ENCODE assay signal across 8 mouse cellular contexts in the genomic region with DNA sequence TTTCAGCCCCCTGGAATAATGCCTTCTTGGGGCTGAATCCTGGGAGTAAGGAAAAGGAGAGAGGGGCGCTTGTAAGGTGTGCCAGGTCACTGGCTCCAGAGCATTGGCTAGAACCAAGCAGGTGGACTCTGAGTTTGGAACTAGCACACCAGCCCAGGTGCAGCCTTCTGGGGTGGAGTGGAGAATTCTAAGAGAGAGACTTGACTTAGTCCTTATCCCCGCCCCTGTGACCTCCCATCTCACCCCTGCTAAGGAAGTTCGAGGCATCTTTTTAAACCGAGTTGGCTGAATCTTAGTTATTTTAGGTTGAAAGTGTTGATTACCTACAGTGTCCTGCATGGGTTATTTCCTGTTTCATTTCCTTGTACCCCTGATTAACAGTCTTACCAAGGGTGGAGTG. TPM values are rescaled to one million over a fixed set of nuclear protein-coding genes. Genes with fewer than 3 reads are reported as not detected.
DNase-seq lines count a peak whose midpoint lies in the region; ATAC-seq and TF ChIP-seq lines count a peak whose summit lies in the region.

No protein-coding gene starts in this region.

- H3K9me3 ChIP-seq in G1E (replicated peaks) = no peaks in the 10 kb centered on the region
- no peaks in the 10 kb centered on the region for H3K9me3 ChIP-seq in heart, embryonic 14.5 days (ENCODE audit: control insufficient read depth, low read length)
- H3K9me3 ChIP-seq in limb, embryonic 10.5 days (replicated peaks) = no peaks in the 10 kb centered on the region
- H3K9me3 ChIP-seq in neural tube, embryonic 12.5 days = no peaks in the 10 kb centered on the region

- no peak for ATAC-seq in G1E (ENCODE audit: extremely low read depth, insufficient number of reproducible peaks, low FRiP score, poor library complexity, severe bottlenecking)
- no peak for ATAC-seq in heart, embryonic 14.5 days (ENCODE audit: insufficient number of reproducible peaks, insufficient read depth, low FRiP score, low read depth)
- ATAC-seq in neural tube, embryonic 12.5 days (ENCODE audit: low FRiP score, low read depth) = no peak
- ATAC-seq in megakaryocyte-erythroid progenitor cell, adult 5-6 weeks (replicated peaks; ENCODE audit: low FRiP score, low TSS enrichment, poor library complexity, severe bottlenecking) = no peak; the same call in 1 of the 2 replicates
- no peak for ATAC-seq in cerebellum, adult (ENCODE audit: insufficient number of reproducible peaks, low FRiP score, low TSS enrichment)

- peaks cover 37% of the 10 kb centered on the region for H3K36me3 ChIP-seq in G1E (replicated peaks)
- H3K36me3 ChIP-seq in heart, embryonic 14.5 days (ENCODE audit: control insufficient read depth, insufficient read depth, low read length) = no peaks in the 10 kb centered on the region
- no peaks in the 10 kb centered on the region for H3K36me3 ChIP-seq in limb, embryonic 10.5 days
- H3K36me3 ChIP-seq in neural tube, embryonic 12.5 days = no peaks in the 10 kb centered on the region

- peak overlapping the region; percentile 77 for H3K9ac ChIP-seq in heart, embryonic 14.5 days (ENCODE audit: low read length)
- peak overlapping the region; percentile 59; the same call in 1 of the 2 replicates for H3K9ac ChIP-seq in neural tube, embryonic 12.5 days

- H3K27me3 ChIP-seq in G1E (ENCODE audit: insufficient read depth, low read length) = no peaks in the 10 kb centered on the region
- H3K27me3 ChIP-seq in heart, embryonic 14.5 days (ENCODE audit: control insufficient read depth, insufficient read depth, low read length) = peaks cover 18% of the 10 kb centered on the region; the same call in 1 of the 2 replicates
- peaks cover 41% of the 10 kb centered on the region for H3K27me3 ChIP-seq in limb, embryonic 10.5 days (ENCODE audit: low read depth, poor library complexity, severe bottlenecking)
- H3K27me3 ChIP-seq in neural tube, embryonic 12.5 days (replicated peaks) = peaks cover 15% of the 10 kb centered on the region

- WGBS in heart, embryonic 14.5 days = 33% methylated on average over 4 of the region's 4 CpGs
- 24% methylated on average over 4 of the region's 4 CpGs for WGBS in limb, embryonic 10.5 days
- 22% methylated on average over 4 of the region's 4 CpGs for WGBS in neural tube, embryonic 12.5 days

- no peak for TF ChIP-seq CTCF in G1E (IDR thresholded peaks at IDR 0.05; ENCODE audit: low read depth, low read length)

- H3K4me3 ChIP-seq in G1E (ENCODE audit: low read depth, low read length) = peak overlapping the region; percentile 85
- peak overlapping the region; percentile 70 to 75 for H3K4me3 ChIP-seq in heart, embryonic 14.5 days (ENCODE audit: control insufficient read depth in 1 of 2, insufficient read depth in 1 of 2, low read depth in 1 of 2, low read length in 2 of 2)
- H3K4me3 ChIP-seq in limb, embryonic 10.5 days = peak overlapping the region; percentile 74
- peak overlapping the region; percentile 71 for H3K4me3 ChIP-seq in neural tube, embryonic 12.5 days

- peak; percentile 53 to 60 for DNase-seq in B cell, adult 2 months
- no peak for DNase-seq in G1E (ENCODE audit: low spot score)
- DNase-seq in limb, embryonic 10.5 days (ENCODE audit: low spot score) = no peak
- DNase-seq in right cerebral cortex, postnatal 14 days = no peak

- peak overlapping the region; percentile 100 for H3K4me2 ChIP-seq in heart, embryonic 14.5 days (ENCODE audit: low read length)
- peak overlapping the region; percentile 99 for H3K4me2 ChIP-seq in neural tube, embryonic 12.5 days (replicated peaks)

- H3K27ac ChIP-seq in heart, embryonic 14.5 days (replicated peaks in 1 of 2; ENCODE audit: control insufficient read depth in 1 of 2, insufficient read depth in 1 of 2, low read depth in 2 of 2, low read length in 2 of 2) = no peak overlapping the region
- no peak overlapping the region for H3K27ac ChIP-seq in limb, embryonic 10.5 days
- no peak overlapping the region for H3K27ac ChIP-seq in neural tube, embryonic 12.5 days

- peaks cover 81% of the 10 kb centered on the region for H3K4me1 ChIP-seq in G1E (ENCODE audit: insufficient read depth, low read depth, low read length)
- H3K4me1 ChIP-seq in heart, embryonic 14.5 days (ENCODE audit: control insufficient read depth in 2 of 2, insufficient read depth in 2 of 2, low read length in 2 of 2) = peaks cover 4 to 6% of the 10 kb centered on the region in 2 experiments; a peak in 2 of 4 replicates
- H3K4me1 ChIP-seq in limb, embryonic 10.5 days = peaks cover 27% of the 10 kb centered on the region
- H3K4me1 ChIP-seq in neural tube, embryonic 12.5 days = peaks cover 8% of the 10 kb centered on the region

RNA-seq across cellular contexts. Expression of a gene that starts 1.5 kb away (rescaled TPM):
- total RNA-seq in G1E (2014; fragmentation: Nextera tagmentation) (4.9 and 21.4 TPM in 2 replicates), G1E (2017) (1.1 and 1.3 TPM in 2 replicates)
- 7.3 and 9.1 TPM in 2 replicates for polyA plus RNA-seq in G1E (2012)
- 1.2 and 1.5 TPM in 2 replicates for polyA plus RNA-seq in heart, embryonic 14.5 days (2014; fragmentation: Nextera tagmentation; extraction: Ambion mirVana)
- polyA plus RNA-seq in limb, embryonic 10.5 days (2016; fragmentation: Nextera tagmentation; extraction: Ambion mirVana) = 0.66 and 0.77 TPM in 2 replicates
- polyA plus RNA-seq in neural tube, embryonic 12.5 days (2016; fragmentation: Nextera tagmentation; extraction: Ambion mirVana) = 7.0 and 7.2 TPM in 2 replicates
- 17.2 and 19.2 TPM in 2 replicates for total RNA-seq in megakaryocyte-erythroid progenitor cell, adult 5-6 weeks (2014; fragmentation: Nextera tagmentation)
- total RNA-seq in megakaryocyte-erythroid progenitor cell, adult 5-6 weeks (2017) = 7.0 and 9.8 TPM in 2 replicates

RNA-seq across cellular contexts. Expression of a gene that starts 53.8 kb away (rescaled TPM):
- total RNA-seq in G1E (2014; fragmentation: Nextera tagmentation) (73.1 and 80.0 TPM in 2 replicates), G1E (2017) (52.6 and 65.3 TPM in 2 replicates)
- polyA plus RNA-seq in G1E (2012) = 10.2 and 22.7 TPM in 2 replicates
- polyA plus RNA-seq in heart, embryonic 14.5 days (2014; fragmentation: Nextera tagmentation; extraction: Ambion mirVana) = 108 and 141 TPM in 2 replicates
- 125 and 130 TPM in 2 replicates for polyA plus RNA-seq in limb, embryonic 10.5 days (2016; fragmentation: Nextera tagmentation; extraction: Ambion mirVana)
- 106 and 123 TPM in 2 replicates for polyA plus RNA-seq in neural tube, embryonic 12.5 days (2016; fragmentation: Nextera tagmentation; extraction: Ambion mirVana)
- 39.4 and 43.1 TPM in 2 replicates for total RNA-seq in megakaryocyte-erythroid progenitor cell, adult 5-6 weeks (2014; fragmentation: Nextera tagmentation)
- 31.2 and 34.8 TPM in 2 replicates for total RNA-seq in megakaryocyte-erythroid progenitor cell, adult 5-6 weeks (2017)

Comparison
In these comparisons a context has a peak if more than half of its experiments do, and no peak if none do; other contexts are left out.
1. DNase-seq: peak in B cell, adult 2 months (2 of 2); none in G1E (single experiment), limb, embryonic 10.5 days (single experiment) and right cerebral cortex, postnatal 14 days (single experiment).
2. Peak in every context shown above with its lines, with median percentiles within 50 percentile points of each other: H3K4me3 ChIP-seq.